Mouse (Mus musculus) testis, adult 2 months (tissue): Measurements from ENCODE around the gene Cers1.

ENCODE experiments used
- CTCF ChIP-seq: fragments of 200-500 bp; IDR thresholded peaks from 2 replicates; pipeline ENCODE4 v1.5.1; 2012; ENCODE audit warnings: low read depth, mild to moderate bottlenecking, inconsistent platforms, low read length, moderate library complexity; ENCODE audit not compliant: control insufficient read depth, insufficient read depth, insufficient replicate concordance
- POLR2A ChIP-seq: fragments of 200-500 bp; IDR thresholded peaks from 2 replicates; pipeline ENCODE4 v1.6.1; 2012; ENCODE audit warnings: low read depth, mild to moderate bottlenecking, inconsistent platforms, low read length, moderate library complexity; ENCODE audit not compliant: control insufficient read depth

DNA sequence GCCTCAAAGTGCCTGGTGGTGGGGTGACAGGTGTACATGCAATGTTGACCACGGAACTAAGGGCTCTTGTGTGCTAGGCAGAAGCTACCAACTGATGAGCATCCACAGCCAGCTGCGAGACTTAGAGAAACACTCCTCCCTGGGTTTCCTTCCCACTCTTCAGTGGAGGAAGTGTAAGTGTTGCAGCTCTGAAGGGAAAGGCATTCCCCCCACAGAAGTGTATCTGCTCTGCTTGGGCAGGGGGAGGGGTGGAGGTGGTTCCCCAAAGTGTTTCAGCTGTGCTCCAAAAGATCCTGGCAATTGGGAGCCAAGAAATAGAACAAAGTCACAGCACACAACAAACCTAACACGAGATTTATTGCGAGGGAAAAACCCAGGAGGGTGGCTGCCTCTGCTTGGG, 38.4 kb downstream of the Cers1 start:
- TF ChIP-seq CTCF, result no peak
- 0 out of 2 replicates have a peak, but pooled peaks have one; percentile 16 for TF ChIP-seq POLR2A
